Mouse (Mus musculus) kidney, adult 2 months (tissue): ENCODE data around the gene Pde2a.

Experiments used
- CTCF ChIP-seq: fragments of 200-500 bp; conservative IDR thresholded peaks from 2 replicates; pipeline ENCODE4 v1.5.1; 2011; ENCODE audit warnings: low read depth, mild to moderate bottlenecking, control low read depth, low read length, moderate library complexity, mixed read lengths; ENCODE audit not compliant: insufficient read depth, insufficient read length
- POLR2A ChIP-seq: fragments of 200-500 bp; IDR thresholded peaks from one replicate; pipeline ENCODE4 v1.6.1; 2011; ENCODE audit warnings: low read depth, low read length, control low read depth

- TF ChIP-seq POLR2A (no peak), CTCF (no peak)
These were observed 27.6 kb upstream of the Pde2a start for GRCm38 (mm10) chr7:101393694-101394504.
